Mouse (Mus musculus) CD4-positive, CD25-positive, alpha-beta regulatory T cell, adult 4 months (primary cell): ENCODE results near the gene Igfbp2. TPM values are rescaled to one million over a fixed set of nuclear protein-coding genes. Genes with fewer than 3 reads are reported as not detected.

ENCODE experiments used
- ATAC-seq: one replicate; pipeline ENCODE4 v1.8.0; 2017
- polyA plus RNA-seq, 2 experiments: library from polyadenylated mRNA; unstranded; fragments of 100-300 nt; shearing (Covaris generic); gene quantifications; one replicate each; pipeline ENCODE4 v1.2.1; 2017

The Igfbp2 gene
- polyA plus RNA-seq, 2 experiments from 2014 or later = not detected

GRCm38 (mm10) chr1:72815616-72816015, 8.7 kb upstream of the Igfbp2 start:
- no peak for ATAC-seq

DNA sequence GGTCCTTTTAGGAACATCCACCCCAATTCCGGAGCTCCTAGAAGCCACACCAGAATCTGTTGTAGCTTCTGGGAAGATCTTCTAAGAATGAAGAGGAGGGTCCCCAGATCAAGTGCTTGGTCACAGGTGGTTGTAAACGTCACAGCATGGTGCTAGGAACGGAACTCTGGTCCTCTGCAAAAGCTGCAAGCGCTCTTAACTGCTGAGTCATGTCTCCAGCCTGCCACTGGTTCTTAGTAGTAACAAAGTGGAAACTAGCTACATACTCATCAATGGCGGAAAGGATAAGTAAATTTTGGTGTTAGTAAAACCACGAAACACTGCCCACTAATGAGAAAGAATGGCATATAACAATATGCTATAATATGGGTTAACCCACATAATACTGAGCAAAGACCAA, 4.3 kb upstream of the Igfbp2 start:
- no peak for ATAC-seq

GRCm38 (mm10) chr1:72822893-72823292, 1.4 kb upstream of the Igfbp2 start:
- ATAC-seq = no peak

DNA sequence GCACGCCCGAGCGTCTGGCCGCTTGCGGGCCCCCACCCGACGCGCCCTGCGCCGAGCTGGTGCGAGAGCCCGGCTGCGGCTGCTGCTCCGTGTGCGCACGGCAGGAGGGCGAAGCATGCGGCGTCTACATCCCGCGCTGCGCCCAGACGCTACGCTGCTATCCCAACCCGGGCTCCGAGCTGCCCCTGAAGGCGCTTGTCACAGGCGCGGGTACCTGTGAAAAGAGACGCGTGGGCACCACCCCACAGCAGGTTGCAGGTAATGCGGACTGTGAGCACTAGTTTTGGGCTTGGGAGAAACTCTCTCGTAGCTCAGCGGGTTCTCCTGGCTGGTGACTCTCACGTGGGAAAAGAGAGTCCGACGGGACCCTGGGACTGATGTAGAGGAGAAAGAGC, 401 bp downstream of the Igfbp2 start:
- ATAC-seq = no peak

GRCm38 (mm10) chr1:72825286-72825685, 983 bp downstream of the Igfbp2 start:
- ATAC-seq = no peak

DNA sequence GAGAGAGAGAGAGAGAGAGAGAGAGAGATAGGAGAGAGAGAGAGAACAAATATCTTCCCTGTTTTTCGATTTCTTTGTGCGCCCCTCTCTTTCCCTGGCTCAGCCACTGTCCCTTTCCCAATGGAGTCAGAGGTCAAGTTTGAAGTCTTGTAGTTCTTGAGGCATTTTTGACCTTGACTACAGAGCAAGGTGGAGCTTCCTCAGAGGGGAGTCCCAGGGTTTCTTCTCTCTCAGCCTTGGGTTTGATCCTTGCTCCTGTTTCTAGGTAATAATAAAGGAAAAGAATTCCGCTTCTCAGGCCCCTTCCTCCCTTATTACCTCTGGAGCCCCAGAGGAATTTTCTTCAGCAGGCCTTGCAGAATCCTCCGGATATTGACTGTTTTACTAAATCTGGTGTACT, 1.6 kb downstream of the Igfbp2 start:
- ATAC-seq = no peak

- ATAC-seq = no peak
These were observed 2.1 kb downstream of the Igfbp2 start for GRCm38 (mm10) chr1:72826446-72826845.

- ATAC-seq = no peak
These were observed 2.6 kb downstream of the Igfbp2 start for GRCm38 (mm10) chr1:72826931-72827330.

DNA sequence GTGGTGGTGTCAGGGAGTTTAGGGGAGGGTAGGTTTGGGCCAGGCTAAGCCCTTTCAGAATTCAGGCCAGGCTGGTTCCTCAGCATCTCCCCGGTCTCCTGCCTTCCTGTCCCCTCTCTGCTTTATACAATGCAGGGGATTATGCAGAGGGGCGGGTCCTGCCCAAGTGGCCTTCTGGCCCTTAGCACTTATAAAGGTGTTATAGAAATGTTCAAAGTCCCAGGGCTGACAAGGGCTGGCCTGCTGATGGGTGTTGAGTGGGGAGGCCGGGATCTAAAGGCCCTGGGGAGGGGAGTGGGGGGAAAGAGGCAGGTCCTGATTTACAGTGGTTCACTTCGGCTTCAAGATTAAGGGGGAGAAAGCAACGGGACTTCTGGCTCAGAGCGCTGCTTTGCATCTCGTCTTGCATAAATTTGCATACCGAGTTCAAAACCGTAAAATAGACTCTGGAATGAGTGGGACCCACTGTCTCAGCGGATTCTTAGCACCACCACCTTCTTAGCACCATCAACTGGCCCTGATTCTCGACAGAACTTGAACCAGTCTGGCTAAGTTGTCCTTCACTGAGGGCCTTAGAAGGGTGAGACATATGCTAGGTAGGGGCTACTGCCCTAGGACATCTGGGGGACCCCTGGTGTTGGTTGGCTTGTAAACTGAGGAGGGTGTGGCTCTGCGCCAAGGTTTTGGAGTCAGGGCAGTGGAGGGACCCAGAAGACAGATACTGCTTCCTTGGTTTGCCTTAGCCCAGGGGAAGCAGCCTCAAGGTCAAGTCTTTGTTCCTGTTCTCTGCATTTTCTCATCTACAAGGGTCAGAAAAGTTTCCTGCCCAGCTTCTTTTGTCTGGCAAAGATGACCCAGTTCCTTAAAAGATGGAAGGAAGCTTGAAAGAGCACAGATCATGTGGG, 3.4 kb downstream of the Igfbp2 start:
- ATAC-seq = no peak

- ATAC-seq = no peak
These were observed 4.5 kb downstream of the Igfbp2 start for GRCm38 (mm10) chr1:72828843-72829242.

- ATAC-seq = no peak
These were observed 6.2 kb downstream of the Igfbp2 start for GRCm38 (mm10) chr1:72830485-72830884.

DNA sequence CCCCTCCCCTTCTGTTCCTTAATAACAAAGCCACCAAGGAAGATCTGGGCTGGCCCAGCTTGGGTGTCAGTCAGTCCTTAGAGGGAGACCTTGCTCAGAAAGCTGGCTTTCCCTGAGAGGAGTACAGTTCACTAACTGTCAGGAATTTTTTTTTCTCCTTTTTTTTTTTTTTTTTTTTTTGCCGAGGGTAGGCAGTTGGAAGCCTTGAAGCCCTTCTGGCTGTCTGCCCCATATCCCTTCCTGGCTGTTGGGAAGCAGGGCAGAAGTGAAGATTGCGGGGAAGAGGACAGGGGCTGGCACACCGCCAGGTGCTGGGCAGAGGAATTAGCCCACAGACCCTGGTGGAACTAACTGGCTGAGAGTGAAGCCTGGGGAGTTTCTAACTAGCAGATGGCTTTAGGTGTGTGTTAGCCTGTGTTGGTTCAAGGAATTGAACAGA, 8.4 kb downstream of the Igfbp2 start:
- no peak for ATAC-seq

DNA sequence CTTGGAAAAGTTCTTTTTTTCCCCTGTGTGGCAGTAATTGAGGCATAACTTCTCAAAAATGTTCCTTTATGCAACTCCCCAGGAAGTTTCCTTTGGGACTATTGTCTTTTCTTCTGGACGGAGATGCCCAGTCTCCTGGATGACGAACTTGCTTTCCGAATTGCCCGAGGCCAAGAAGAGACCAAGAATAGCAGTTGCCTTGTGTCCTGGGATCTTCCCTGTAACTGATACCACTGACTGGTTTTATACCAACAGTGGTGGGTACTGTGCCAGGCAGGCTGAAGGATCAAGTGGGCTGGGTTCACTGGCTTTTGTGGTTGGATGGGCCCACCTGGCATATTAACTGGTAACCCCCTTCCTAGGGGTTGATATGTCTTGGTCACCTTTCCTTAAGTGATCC, 9.3 kb downstream of the Igfbp2 start:
- ATAC-seq = no peak

DNA sequence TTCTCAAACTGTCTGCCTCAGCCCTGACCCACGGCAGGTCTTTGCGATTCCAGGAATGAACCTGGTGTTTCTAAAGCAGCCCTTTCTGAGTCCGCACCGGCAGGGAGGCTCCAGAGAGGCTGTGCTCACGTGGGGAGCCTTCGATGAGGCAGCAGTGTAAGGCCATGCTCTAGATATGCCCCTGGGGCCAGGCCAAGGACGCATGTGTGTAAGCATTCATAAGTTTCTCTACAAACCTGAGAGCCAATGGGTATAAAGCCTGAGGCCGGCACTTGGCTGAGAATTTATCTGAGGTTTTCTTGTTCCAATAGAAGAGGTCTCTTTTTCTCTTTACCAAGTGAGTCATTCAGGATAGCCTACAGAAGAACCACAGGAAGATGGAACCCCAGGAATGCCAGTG, 15.1 kb downstream of the Igfbp2 start:
- ATAC-seq = no peak

- no peak for ATAC-seq
These were observed 15.5 kb downstream of the Igfbp2 start for GRCm38 (mm10) chr1:72839791-72840190.

GRCm38 (mm10) chr1:72842666-72843459, 18.6 kb downstream of the Igfbp2 start:
- ATAC-seq = no peak

- no peak for ATAC-seq
These were observed 20.4 kb downstream of the Igfbp2 start for GRCm38 (mm10) chr1:72844675-72845074.

DNA sequence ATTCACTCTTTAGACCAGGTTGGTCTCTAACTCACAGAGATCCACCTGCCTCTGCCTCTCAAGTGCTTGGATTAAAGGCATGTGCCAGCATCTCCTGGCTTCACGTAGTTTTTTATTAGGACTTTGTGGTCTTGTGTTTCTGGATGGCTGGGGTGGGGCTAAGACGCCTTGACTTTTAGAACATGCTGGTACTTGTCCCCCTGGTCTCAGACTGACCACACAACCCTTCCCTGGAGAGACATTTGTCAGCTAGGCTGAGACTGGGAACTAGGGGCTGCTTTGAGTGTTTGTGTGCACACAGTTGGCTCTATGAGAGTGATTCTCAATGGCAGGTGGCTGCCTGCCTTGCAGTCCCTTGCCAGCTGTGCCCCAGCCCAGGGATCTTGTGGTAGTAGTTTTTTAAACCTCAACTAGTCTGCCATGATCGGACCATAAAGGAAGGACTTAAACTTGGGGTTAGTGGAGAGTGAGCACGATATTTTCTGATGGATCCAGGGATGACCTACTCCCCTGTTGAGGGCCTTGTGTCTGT, 23.6 kb downstream of the Igfbp2 start:
- no peak for ATAC-seq

GRCm38 (mm10) chr1:72849037-72849436, 24.7 kb downstream of the Igfbp2 start:
- no peak for ATAC-seq

DNA sequence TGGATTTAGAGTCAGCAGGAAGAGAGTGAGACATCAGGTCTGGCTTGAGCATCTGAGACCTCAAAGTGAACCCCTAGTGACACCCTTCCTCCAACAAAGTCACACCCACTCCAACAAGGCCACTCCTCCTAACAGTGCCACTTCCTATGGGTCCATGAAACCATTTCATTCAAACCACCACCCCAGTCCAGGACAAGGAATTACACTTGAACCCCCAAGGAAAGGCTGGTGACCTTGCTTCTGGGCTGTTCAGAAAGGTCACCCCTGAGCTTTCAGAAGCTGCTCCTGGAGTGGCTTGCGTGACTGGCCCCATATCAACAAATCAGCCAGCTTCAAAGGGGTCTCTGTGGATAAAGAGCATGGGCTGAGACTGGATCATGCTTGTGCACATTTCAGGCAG, 29.5 kb downstream of the Igfbp2 start:
- ATAC-seq = no peak

DNA sequence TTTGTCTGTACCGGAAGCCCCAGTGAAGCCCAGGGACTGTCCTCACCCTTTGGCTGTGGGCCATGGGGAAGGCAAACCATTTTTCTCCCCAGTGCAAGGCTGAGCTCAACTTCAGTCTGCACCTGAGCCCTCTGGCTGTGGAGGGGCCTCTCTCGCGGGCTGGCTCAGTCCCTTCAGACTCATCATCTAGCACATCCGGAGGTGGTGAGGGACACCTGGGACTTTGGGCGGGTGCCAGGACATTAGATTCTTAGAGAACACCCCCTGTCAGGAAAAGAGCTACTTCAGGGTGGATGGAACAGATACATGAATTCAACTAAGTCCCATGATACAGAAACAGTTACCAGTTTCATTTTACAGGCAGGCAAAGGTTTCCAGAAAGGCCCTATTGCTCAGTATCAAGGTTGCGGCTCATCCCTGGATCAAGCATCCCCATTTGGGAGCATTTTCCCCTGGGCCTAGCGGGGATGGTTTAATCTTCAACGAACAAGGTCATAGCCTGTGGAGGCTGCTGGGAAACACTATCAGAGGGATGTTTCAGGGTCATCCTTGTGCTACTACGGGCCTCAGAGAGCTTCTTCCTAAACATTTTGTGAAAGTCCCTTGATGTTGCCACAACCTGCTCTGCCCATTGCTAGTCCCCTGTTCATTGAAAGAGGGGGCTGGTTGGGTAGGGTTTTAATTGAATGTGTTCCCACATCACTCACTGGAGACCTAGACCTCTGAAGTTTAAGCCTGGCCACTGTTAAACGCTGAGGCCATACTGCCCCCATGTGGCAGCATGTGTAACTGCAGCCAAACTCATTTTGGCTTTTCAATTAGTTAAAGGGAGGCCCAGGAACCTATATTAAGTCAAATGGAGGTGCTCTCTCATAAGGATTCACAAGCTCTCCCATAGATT, 30.3 kb downstream of the Igfbp2 start:
- ATAC-seq = no peak

- ATAC-seq = no peak
These were observed 31.4 kb downstream of the Igfbp2 start for GRCm38 (mm10) chr1:72855729-72856128.
